Mouse (Mus musculus) limb, embryonic 11.5 days (tissue): Measurements from ENCODE around the gene Fam222a. TPM values are rescaled to one million over a fixed set of nuclear protein-coding genes. Genes with fewer than 3 reads are reported as not detected.

ENCODE experiments used
- ATAC-seq: fragments of 200-750 bp; cut with Nextera tagmentation; 2 replicates; pipeline ENCODE4 v1.8.0; 2017; ENCODE audit warnings: low read depth; ENCODE audit not compliant: insufficient number of reproducible peaks, low FRiP score, low TSS enrichment
- DNase-seq: peaks from one replicate; pipeline ENCODE4 v3.0.0-alpha.2; 2015; ENCODE audit warnings: low spot score
- H3K27ac ChIP-seq: fragments of 300-500 bp; sonication (generic); replicated peaks from 2 replicates; pipeline ENCODE4 v1.5.1; 2014; ENCODE audit warnings: low read depth, mild to moderate bottlenecking, low read length
- H3K27me3 ChIP-seq: fragments of 300-500 bp; sonication (generic); 2 replicates; pipeline ENCODE4 v1.6.1; 2014; ENCODE audit warnings: mild to moderate bottlenecking, low read length, mixed read lengths; ENCODE audit not compliant: control insufficient read depth, insufficient read depth
- H3K36me3 ChIP-seq: fragments of 300-500 bp; sonication (generic); 2 replicates; pipeline ENCODE4 v1.6.1; 2014; ENCODE audit warnings: mild to moderate bottlenecking, low read length, moderate library complexity, mixed read lengths; ENCODE audit not compliant: control insufficient read depth, insufficient read depth
- H3K4me1 ChIP-seq: fragments of 300-500 bp; sonication (generic); 2 replicates; pipeline ENCODE4 v1.6.1; 2014; ENCODE audit warnings: low read length, mixed read lengths; ENCODE audit not compliant: control insufficient read depth, insufficient read depth
- H3K4me2 ChIP-seq: fragments of 300-500 bp; sonication (generic); 2 replicates; pipeline ENCODE4 v1.6.1; 2014; ENCODE audit warnings: low read depth, mild to moderate bottlenecking, moderate library complexity; ENCODE audit not compliant: severe bottlenecking
- H3K4me3 ChIP-seq: fragments of 300-500 bp; sonication (generic); 2 replicates; pipeline ENCODE4 v1.5.1; 2014; ENCODE audit warnings: low read depth, low read length
- H3K9ac ChIP-seq: fragments of 300-500 bp; sonication (generic); 2 replicates; pipeline ENCODE4 v1.6.1; 2014; ENCODE audit warnings: mild to moderate bottlenecking, low read length
- H3K9me3 ChIP-seq: fragments of 300-500 bp; sonication (generic); 2 replicates; pipeline ENCODE4 v1.6.1; 2016; ENCODE audit warnings: low read length; ENCODE audit not compliant: control insufficient read depth
- WGBS: fragments of 180-500 bp; shearing (Covaris S2); extraction: QIAGEN DNeasy Blood & Tissue Kit; methylation state at CpG from one replicate; pipeline ENCODE4 v1.1.7; 2014; 5-methylcytosine and 5-hydroxymethylcytosine counted together
- polyA plus RNA-seq: library from polyadenylated mRNA; unstranded; fragments of >200 nt; fragmentation: Nextera tagmentation; extraction: Ambion mirVana; gene quantifications from 2 replicates; pipeline ENCODE4 v1.2.1, GENCODE M21; 2014

The Fam222a gene
- polyA plus RNA-seq, 1 experiment from 2014 or later: 2.5 TPM

GRCm38 (mm10) chr5:114572997-114573396 is 5.2 kb downstream of the Fam222a start:
- no peak for DNase-seq
- peaks cover 34% of the 10 kb centered on the region for H3K4me1 ChIP-seq
- no peak overlapping the region for H3K4me2 ChIP-seq
- H3K27ac ChIP-seq: no peak overlapping the region
- H3K9me3 ChIP-seq: no peaks in the 10 kb centered on the region
- ATAC-seq: no peak
- H3K4me3 ChIP-seq: no peak overlapping the region
- H3K36me3 ChIP-seq: no peaks in the 10 kb centered on the region
- peaks cover 32% of the 10 kb centered on the region for H3K27me3 ChIP-seq
- H3K9ac ChIP-seq: no peak overlapping the region
- 37% methylated on average over 2 of the region's 2 CpGs for WGBS

DNA sequence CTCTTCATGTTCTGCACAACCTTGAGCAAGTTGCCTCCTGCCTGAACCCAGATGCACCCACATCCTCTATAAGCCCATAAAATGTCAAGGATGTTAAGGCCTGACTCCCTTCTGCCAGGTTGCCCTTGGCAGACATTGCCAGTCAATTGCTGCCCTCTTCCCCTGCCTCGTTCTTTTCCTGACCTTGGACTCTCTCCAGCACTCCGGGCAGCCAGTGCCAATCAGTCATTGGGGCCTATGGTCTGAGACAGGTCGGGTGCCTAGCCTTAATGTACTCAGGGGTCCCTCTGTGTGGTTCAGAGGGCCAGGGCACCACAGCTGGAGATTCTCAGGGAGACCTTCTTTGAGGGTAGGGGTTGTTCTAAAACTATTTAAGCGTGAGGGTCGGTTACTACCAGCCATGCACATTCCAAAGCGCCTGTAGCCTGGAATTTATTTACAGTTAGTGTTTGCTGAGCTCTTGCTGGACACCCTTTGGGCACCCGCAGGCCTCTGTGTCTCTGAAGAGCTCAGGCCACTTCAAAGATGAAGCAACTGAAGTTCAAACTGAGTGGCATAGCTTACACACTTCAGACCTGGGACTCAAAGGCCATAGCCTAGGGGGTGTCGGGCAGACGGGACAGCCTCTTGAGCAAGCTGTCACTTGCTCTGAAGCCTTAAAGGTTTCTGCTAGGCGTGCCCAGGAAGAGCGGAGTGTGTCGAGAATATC is 6.3 kb downstream of the Fam222a start:
- H3K27ac ChIP-seq: no peak overlapping the region
- H3K4me1 ChIP-seq: peaks cover 24% of the 10 kb centered on the region
- no peak for DNase-seq
- peaks cover 29% of the 10 kb centered on the region for H3K27me3 ChIP-seq
- no peak for ATAC-seq
- H3K4me3 ChIP-seq: no peak overlapping the region
- H3K4me2 ChIP-seq: no peak overlapping the region
- no peaks in the 10 kb centered on the region for H3K9me3 ChIP-seq
- WGBS: 68% methylated on average over 12 of the region's 12 CpGs
- no peak overlapping the region for H3K9ac ChIP-seq
- H3K36me3 ChIP-seq: no peaks in the 10 kb centered on the region

GRCm38 (mm10) chr5:114575010-114575409 is 7.2 kb downstream of the Fam222a start:
- WGBS: 23% methylated on average over 11 of the region's 11 CpGs
- H3K4me3 ChIP-seq: no peak overlapping the region
- H3K36me3 ChIP-seq: no peaks in the 10 kb centered on the region
- DNase-seq (no peak), ATAC-seq (no peak)
- H3K9ac ChIP-seq: no peak overlapping the region
- H3K4me2 ChIP-seq: no peak overlapping the region
- no peak overlapping the region for H3K27ac ChIP-seq
- no peaks in the 10 kb centered on the region for H3K9me3 ChIP-seq
- peaks cover 24% of the 10 kb centered on the region for H3K27me3 ChIP-seq
- H3K4me1 ChIP-seq: peaks cover 17% of the 10 kb centered on the region

GRCm38 (mm10) chr5:114575530-114575929 is 7.7 kb downstream of the Fam222a start:
- H3K4me1 ChIP-seq: peaks cover 17% of the 10 kb centered on the region
- peaks cover 21% of the 10 kb centered on the region for H3K27me3 ChIP-seq
- H3K4me2 ChIP-seq: no peak overlapping the region
- DNase-seq (no peak), ATAC-seq (no peak)
- no peak overlapping the region for H3K4me3 ChIP-seq
- H3K36me3 ChIP-seq: no peaks in the 10 kb centered on the region
- H3K9me3 ChIP-seq: no peaks in the 10 kb centered on the region
- H3K9ac ChIP-seq: no peak overlapping the region
- no peak overlapping the region for H3K27ac ChIP-seq
- WGBS: 70% methylated on average over 7 of the region's 7 CpGs

DNA sequence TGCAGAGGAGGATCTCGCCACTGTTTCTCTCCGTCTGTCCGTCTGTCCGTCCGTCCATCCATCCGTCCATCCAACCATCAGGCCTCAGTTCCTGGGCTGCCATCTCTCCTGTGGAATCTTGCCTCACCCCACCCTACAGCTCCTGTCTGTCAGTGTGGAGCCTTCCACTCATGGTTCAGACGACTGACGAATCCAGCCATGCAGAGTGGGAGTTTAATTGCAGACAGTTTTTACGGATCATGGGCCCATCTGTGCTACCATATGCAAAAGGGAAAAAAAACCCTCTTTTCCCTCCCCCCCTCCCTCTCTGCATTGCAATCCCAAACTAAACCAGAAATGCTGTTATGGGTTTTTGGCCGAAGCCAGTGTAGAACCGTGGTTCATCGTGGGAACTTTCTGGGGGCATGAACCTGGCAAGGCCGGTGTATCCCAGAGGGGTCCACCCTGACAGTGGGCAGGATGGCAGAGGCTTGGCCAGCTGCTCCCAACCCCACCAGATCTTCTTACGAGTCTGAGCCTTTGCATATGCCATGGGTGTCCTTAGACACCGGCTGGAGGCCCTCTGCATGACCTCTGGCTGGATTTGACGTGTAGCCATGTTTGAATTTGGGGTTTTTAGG is 8.3 kb downstream of the Fam222a start:
- Histone ChIP-seq H3K4me1 (peaks cover 14% of the 10 kb centered on the region), H3K4me2 (no peak overlapping the region), H3K27me3 (peaks cover 16% of the 10 kb centered on the region), H3K36me3 (no peaks in the 10 kb centered on the region), H3K4me3 (no peak overlapping the region), H3K9me3 (no peaks in the 10 kb centered on the region), H3K9ac (no peak overlapping the region), H3K27ac (no peak overlapping the region)
- no peak for DNase-seq
- WGBS: 89% methylated on average over 16 of the region's 16 CpGs
- no peak for ATAC-seq

- 70% methylated on average over 20 of the region's 20 CpGs for WGBS
- Histone ChIP-seq H3K27me3 (no peaks in the 10 kb centered on the region), H3K4me3 (no peak overlapping the region), H3K9me3 (no peaks in the 10 kb centered on the region), H3K9ac (no peak overlapping the region), H3K4me2 (no peak overlapping the region), H3K27ac (no peak overlapping the region), H3K4me1 (peaks cover 7% of the 10 kb centered on the region), H3K36me3 (no peaks in the 10 kb centered on the region)
- ATAC-seq (no peak), DNase-seq (no peak)
Observed at GRCm38 (mm10) chr5:114578361-114578760, 10.5 kb downstream of the Fam222a start.

- Histone ChIP-seq H3K4me1 (peaks cover 6% of the 10 kb centered on the region), H3K4me3 (no peak overlapping the region), H3K27ac (0 out of 2 replicates have a peak overlapping the region, but pooled peaks have one; percentile 14), H3K36me3 (no peaks in the 10 kb centered on the region), H3K9me3 (no peaks in the 10 kb centered on the region), H3K4me2 (no peak overlapping the region), H3K27me3 (no peaks in the 10 kb centered on the region), H3K9ac (no peak overlapping the region)
- 66% methylated on average over 8 of the region's 8 CpGs for WGBS
- ATAC-seq: no peak
- DNase-seq: no peak
Observed at GRCm38 (mm10) chr5:114579714-114580357, 12.0 kb downstream of the Fam222a start.

DNA sequence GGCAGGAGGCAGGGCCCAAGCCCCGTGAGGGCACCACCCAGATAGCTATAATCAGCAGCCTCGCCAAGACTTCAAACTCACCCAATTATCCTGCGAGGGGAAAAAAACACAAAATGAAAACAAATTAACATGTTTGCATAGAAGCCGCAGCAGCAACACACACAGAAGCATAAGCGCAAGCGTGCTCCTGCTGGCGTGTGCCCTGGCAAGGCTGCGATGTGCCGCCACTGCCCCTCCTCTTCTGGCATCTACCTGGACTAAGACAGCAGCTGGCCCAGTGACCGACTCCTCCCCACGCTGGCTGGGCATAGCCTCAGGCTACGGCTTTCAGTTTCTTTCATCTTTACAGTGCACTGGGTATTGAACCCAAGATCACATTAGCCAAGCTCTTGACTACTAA is 13.7 kb downstream of the Fam222a start:
- peaks cover 10% of the 10 kb centered on the region for H3K4me1 ChIP-seq
- DNase-seq (no peak), ATAC-seq (no peak)
- no peak overlapping the region for H3K4me3 ChIP-seq
- H3K9me3 ChIP-seq: no peaks in the 10 kb centered on the region
- no peak overlapping the region for H3K27ac ChIP-seq
- no peak overlapping the region for H3K4me2 ChIP-seq
- H3K9ac ChIP-seq: no peak overlapping the region
- H3K27me3 ChIP-seq: no peaks in the 10 kb centered on the region
- H3K36me3 ChIP-seq: no peaks in the 10 kb centered on the region
- WGBS: 89% methylated on average over 12 of the region's 12 CpGs
